Mouse (Mus musculus): ENCODE measurements around the gene Abl2.
"Not testable (repeated sequence)": the region's sequence is repeated elsewhere in the genome, so short reads cannot be mapped to it uniquely, and the experiment has no call there.

The Abl2 gene

DNA sequence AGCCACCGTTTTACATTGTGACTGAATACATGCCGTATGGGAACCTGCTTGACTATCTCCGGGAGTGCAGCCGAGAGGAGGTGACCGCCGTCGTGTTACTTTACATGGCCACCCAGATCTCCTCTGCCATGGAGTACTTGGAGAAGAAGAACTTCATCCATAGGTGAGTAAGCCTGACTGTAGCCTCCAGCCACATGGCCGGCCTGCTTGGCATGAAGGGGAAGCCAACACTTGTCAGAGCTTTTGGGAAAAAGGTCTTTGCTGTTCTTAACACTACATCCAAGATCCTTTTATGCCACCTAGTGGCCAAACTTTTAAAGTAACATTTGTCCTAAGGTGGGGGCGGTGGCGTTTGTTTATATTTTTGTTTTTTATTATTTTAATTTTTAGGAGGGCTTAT is 74.5 kb downstream of the Abl2 start:
- no peak for DNase-seq (ENCODE audit: low read depth)

DNA sequence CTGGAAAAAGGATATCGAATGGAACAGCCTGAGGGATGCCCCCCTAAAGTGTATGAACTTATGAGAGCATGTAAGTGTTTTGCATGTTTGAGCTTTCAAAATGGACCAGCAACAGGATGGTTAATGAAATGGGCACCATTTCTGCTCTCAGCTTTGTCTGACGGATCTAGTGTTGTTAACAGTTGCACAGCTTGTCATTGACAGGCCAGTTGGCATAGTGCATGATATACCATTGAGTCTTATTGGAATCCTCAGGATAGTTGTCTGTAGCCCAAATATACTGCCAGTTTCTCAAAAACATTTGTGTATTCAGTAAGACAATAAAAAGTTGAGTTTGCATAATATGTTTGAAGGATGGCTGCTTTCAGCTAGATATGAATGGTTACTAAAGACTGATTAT is 76.6 kb downstream of the Abl2 start:
- DNase-seq (ENCODE audit: low read depth): no peak

- DNase-seq (ENCODE audit: low read depth): no peak
Observed at GRCm38 (mm10) chr1:156639455-156639854, 80.9 kb downstream of the Abl2 start.

DNA sequence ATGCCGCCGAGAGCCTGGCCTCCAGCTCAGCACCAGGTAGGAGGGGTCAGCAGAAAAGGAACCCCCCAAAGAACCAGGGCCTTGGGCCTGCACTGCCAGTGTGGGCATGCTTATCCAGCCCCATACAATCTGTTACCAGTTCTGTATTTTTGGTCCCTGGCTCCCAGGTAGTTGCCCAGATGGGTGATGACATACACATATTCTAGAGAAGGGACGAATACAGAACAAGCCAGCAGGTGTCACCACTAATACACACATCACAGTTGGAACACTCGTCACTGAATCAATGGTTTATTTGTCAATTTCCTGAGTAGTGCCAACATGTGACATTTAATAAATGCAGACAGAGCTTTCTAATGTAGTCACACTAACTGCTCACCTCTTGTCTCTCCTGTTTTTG is 82.0 kb downstream of the Abl2 start:
- no peak for DNase-seq (ENCODE audit: low read depth)

GRCm38 (mm10) chr1:156641808-156642207 is 83.2 kb downstream of the Abl2 start:
- no peak for DNase-seq (ENCODE audit: low read depth)

GRCm38 (mm10) chr1:156642813-156643212 is 84.2 kb downstream of the Abl2 start:
- no peak for DNase-seq (ENCODE audit: low read depth)

DNA sequence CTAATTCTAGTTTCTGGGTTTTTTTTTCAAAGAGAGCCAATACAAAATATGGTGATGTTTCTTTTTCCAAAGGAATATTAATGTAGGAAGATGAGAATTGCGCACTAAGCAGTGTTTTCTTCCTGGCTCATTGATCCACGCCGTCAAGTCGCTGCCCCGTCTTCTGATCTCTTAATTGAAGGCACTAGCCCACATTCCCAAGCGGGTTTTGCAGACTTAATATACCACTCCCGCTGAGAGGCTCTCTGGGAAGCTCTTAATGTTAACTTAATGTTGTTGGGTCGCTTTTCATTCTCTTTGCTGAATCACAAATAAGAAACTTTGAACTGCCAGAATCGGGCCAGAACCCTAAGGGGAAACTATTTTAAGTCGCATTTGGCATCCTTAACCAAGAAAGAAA is 85.5 kb downstream of the Abl2 start:
- DNase-seq (ENCODE audit: low read depth): no peak

DNA sequence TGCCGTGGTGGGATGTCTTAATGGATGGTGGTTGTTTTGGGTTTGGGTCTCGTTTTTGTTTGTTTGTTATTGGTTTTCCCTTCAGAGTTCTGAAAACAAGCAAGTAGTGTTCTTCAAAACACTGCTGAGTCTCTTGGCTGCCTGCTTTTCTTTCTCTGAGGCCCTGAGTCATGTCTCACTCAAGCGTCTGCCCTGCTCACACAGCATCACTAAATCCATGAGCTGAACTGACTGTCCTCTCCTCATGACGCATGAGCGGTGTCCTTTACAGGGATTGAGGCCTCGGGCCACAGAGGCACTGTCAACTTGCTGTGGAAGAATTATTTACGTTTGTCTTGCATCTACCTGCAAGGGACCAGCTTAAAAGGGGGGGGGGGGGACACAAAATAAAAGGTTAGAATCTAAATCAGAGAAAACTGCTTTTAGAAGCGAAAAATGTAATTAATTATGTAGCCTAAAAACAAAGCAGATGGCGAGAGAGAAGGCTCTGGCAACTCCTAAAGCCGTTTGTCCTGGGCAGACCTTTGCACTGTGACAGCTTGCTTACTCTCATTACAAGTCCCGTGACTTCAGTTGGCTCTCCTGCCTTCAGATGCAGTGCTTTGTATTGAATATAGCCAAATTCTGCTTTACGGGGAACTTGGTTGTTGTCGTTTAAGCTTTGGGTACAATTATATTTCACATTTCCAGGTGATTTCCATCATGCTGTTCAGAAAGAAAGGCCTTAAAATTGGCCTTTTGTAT is 86.4 kb downstream of the Abl2 start:
- DNase-seq (ENCODE audit: low read depth): no peak

DNA sequence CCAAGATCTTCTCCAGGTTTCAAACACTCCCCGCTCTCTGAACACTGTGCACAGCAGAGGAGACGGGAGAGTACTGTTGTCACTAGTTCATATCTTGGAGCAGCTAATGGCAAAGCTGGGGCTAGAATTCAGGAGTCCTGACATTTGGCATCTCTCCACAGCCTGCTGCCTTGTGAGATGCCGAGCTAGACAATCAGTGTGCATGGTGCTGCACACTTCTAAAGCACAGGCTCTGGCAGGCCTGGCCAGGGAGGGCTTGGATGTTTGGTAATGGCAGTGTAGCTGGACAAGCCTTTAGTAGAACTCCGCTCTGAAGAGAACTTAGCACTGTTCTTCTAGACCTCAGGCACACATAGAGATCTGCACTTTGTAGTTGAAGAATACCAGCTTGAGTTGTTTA is 87.4 kb downstream of the Abl2 start:
- DNase-seq (ENCODE audit: low read depth): no peak

DNA sequence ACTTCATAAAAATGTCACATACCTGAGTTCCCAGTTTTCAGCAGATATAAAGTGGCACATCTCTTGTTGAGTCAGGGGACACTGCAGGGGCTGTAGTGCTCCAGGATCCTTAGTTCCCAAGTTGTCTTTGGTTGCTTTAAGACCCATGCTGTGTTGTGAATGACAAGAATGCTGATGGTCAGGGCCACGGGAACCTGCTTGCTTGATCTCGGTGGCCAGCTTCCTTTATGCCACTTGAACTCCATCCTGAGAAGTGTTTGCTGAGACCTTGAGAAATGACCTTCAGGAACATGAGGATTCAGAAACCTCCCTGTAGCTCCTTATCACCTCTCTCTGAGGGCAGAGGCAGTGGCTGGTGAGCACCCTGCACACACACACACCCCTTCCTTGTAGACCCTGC is 90.1 kb downstream of the Abl2 start:
- no peak for DNase-seq (ENCODE audit: low read depth)

- no peak for DNase-seq (ENCODE audit: low read depth)
Observed at GRCm38 (mm10) chr1:156650631-156651030, 92.0 kb downstream of the Abl2 start.

DNA sequence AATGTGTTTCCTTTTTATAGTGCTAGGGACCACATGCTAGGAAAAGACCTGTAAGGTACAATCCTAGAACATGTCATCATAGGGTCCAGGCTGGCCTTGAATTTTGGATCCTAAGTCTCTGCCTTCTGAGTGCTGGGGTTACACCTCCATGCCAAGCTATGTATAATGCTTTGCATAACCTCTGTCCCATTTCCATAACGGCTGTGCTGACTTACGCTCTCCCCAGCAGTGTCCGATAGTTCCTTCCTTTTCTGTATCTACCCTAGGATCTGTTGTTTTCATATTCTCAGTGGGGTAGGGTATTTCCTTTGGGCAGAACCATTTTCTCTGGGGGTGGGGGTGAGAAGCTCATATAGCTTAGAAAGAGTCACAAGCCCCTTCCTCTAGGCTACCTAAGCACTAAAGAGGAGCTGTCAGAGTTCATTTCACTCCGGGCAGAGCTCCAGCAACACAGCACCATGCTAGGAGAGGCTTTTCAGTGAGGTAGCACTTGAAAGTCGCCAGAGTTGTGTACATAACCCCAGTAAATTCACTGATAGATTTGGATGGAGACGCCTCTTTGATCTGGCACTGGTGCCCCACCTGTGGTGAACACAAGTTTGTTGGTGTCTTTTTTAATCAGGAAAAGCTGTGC is 93.7 kb downstream of the Abl2 start:
- no peak for DNase-seq (ENCODE audit: low read depth)

DNA sequence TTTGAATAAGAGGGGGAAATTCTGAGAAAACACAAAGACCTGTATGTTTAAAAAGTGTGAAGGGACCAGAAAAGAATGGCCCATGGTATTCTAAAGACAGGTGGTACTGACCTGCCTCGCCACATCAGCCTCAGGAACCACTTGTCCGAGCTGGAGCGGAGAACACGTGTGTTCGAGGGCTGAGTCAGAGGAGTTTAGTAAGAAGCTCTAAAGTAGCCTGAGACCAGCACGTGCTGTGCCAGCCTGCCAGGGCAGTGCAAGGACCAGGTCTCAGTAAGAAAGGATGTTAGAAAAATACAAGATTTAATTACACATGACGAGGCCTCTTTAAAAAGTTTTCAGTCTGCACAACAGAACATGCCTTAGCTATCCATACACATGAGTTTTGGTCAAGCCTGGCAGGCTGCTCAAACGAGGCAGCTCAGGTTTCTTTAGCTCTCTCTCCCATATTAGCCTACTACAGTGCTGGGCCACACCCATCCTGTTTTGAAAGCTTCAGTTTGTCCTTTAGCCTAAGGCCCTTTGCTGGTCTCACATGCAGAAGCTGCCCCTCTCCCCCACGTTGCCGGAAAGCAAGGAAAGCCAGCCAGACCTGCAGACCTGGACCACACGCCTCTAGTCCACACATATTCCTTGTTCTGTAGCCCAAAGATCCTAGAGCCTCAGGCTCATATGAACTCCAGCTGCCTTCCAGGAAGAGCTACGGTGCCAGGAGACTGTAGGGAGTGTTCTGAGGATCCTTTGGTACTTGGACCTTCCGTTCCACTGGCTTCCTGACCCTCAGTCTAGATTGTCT is 96.3 kb downstream of the Abl2 start:
- DNase-seq (ENCODE audit: low read depth): no peak

DNA sequence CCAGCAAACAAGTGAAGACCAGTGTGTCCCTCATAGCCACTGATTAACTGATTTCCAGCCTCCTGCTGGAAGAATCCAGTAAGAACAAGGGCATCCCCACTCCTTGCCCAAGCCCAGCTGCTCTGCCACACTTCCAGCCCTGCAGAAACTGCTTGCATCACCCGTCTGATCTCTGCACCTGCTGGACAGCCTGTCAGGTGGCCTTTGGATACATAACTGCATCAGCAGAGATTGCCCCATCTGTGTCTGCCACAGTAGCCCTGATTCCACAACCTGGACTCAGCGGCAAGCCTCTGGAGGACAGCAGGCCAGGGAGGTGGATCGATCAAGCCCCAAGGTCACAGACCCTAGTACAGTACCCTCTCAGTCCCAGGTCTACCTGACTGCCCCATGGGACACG is 98.9 kb downstream of the Abl2 start:
- no peak for DNase-seq (ENCODE audit: low read depth)

- no peak for DNase-seq (ENCODE audit: low read depth)
Observed at GRCm38 (mm10) chr1:156658676-156659075, 100.1 kb downstream of the Abl2 start.

GRCm38 (mm10) chr1:156659906-156660659 is 101.5 kb downstream of the Abl2 start:
- DNase-seq (ENCODE audit: low read depth): no peak

- not testable (repeated sequence) for DNase-seq (ENCODE audit: low read depth)
Observed at GRCm38 (mm10) chr1:156660660-156661236, 102.2 kb downstream of the Abl2 start.

DNA sequence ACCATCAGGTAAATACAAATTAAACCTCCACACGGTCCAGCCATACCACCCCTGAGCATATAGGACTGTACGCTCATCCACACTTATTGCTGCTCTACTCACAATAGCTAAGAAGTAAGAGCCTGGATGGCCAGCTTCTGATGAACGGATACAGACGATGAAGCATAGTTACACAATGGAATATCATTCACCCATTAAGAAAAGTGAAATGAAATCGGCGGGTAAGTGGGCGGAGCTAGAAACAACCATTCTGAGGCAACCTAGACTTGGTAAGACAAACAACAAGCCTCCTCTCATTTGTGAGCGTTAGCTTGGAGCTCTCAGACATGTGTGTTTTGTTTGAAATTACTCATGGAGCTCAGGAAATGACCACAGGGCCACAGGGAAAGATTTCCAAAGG is 107.2 kb downstream of the Abl2 start:
- no peak for DNase-seq (ENCODE audit: low read depth)

- no peak for DNase-seq (ENCODE audit: low read depth)
Observed at GRCm38 (mm10) chr1:156667141-156667926, 108.7 kb downstream of the Abl2 start.

DNA sequence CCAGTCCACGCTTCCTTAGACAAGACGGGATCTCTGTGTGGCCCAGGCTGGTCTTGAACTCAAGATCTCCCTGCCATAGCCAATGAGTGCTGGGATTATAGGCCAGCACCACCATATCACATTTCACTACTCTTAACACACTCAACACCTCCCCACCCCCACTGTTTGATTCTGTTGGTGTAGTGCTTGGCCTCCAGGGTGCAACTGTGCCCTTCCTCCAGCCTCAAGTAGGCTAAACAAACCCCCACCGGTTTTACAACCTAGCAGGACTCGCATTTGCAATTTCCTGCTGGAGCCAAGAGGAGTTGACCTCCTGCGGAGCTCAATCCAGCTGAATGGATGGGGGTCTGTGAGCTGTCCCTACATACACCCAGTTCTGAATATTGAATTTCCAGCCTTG is 110.0 kb downstream of the Abl2 start:
- no peak for DNase-seq (ENCODE audit: low read depth)

All from c-Kit-positive CD71-negative TER-119-negative erythroid progenitor cells, embryonic 14.5 days (primary cell).